Mouse (Mus musculus) megakaryocyte, embryonic 14.5 days (primary cell): Measurements from ENCODE around the gene Lnx1.

Experiments used
- FLI1 ChIP-seq: IDR thresholded peaks from 2 replicates; pipeline ENCODE4 v1.6.1; 2012; ENCODE audit warnings: low read length, inconsistent platforms, mixed read lengths
- GATA1 ChIP-seq: IDR thresholded peaks from 3 replicates; pipeline ENCODE4 v1.6.1; 2012; ENCODE audit warnings: mixed read lengths, low read length, inconsistent platforms, borderline replicate concordance

DNA sequence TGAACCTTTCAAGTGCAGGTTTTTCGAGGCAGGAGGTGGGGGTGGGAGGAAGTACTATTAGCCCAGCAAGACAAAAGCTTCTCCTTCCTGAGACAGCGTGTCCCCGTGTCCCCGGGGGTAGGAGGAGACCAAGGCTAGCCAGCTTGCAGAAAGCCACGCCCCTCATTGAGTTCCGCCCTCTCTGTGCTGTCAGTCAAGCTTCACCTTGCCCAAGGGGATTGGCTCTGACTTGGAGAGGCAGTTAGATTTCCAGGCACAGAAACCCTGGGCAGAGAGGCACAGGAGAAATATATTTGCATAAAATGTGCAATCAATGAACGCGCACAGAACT, 1.7 kb upstream of the Lnx1 start:
- no peak for TF ChIP-seq GATA1
- TF ChIP-seq FLI1 = no peak
